Mouse (Mus musculus): ENCODE measurements at regions not wholly inside any gene's neighbourhood (a gene's known extent, or its start where the extent isn't known, plus 50 kb on each side); places are given as distances from the start of the nearest gene placed in this dataset.

DNA sequence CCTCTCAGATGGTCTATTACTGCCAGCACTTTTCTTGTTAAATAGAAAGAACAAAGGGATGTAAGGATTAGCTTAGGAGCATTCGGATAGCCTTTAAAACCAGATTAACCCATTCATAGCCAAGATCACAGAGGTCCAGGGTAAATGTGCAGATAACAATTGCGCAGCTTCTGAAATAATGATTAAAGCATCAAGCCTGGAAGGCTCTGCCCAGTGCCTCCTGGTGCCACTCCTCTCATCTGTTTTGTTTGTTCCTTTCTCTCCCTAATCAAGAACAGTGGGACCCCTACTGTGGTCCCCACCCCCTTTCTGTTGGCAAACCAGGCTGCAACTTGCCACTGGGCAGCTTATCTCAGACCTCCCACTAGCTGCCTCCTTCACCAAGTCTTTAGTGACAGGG lies 131.8 kb upstream of the Egln3 start:
- no peaks in the 10 kb centered on the region for H3K36me3 ChIP-seq
- H3K9me3 ChIP-seq = no peaks in the 10 kb centered on the region
- no peak overlapping the region for H3K27ac ChIP-seq
- no peak overlapping the region for H3K4me3 ChIP-seq
- no peak overlapping the region for H3K9ac ChIP-seq
- no peak overlapping the region for H3K4me2 ChIP-seq
- 41% methylated on average over 2 of the region's 2 CpGs for WGBS
- 0 out of 2 replicates have a peak, but pooled peaks cover 3% of the 10 kb centered on the region for H3K4me1 ChIP-seq
- no peak for ATAC-seq (ENCODE audit: borderline replicate concordance, extremely low read depth, low FRiP score, low TSS enrichment)
- no peaks in the 10 kb centered on the region for H3K27me3 ChIP-seq

DNA sequence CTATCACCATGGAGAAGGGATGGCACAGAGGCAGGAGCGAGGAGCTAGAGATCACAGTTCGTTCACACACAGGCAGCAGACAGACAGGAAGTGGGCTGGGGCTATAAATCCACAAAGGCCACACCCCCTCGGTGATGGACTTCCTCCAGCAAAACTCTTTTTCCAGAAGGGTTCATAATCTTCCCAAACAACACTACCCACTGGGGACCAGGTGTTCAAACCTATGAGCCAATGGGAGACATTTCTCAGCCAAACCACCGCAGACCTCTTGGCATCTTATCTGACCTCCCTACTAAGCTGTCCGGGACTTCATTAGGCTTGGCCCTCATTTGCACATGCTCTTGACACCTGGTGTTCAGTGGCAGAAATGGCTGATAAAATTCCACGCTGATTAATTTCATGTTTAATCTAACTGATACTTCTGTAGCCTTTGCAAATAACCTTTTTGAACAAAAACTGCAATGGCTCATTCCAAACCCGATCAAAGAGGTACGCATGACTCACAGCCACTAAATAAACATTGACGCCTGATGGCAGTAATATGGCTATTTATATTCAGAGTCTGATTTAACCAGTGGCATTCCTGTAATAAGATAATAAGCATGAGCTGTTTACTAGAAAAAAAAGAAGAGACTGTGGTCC lies 131.0 kb upstream of the Egln3 start:
- no peaks in the 10 kb centered on the region for H3K9me3 ChIP-seq
- WGBS = 47% methylated on average over 9 of the region's 9 CpGs
- H3K27ac ChIP-seq = no peak overlapping the region
- no peaks in the 10 kb centered on the region for H3K36me3 ChIP-seq
- 0 out of 2 replicates have a peak, but pooled peaks cover 3% of the 10 kb centered on the region for H3K4me1 ChIP-seq
- H3K9ac ChIP-seq = no peak overlapping the region
- no peak overlapping the region for H3K4me3 ChIP-seq
- no peak for ATAC-seq (ENCODE audit: borderline replicate concordance, extremely low read depth, low FRiP score, low TSS enrichment)
- no peaks in the 10 kb centered on the region for H3K27me3 ChIP-seq
- H3K4me2 ChIP-seq = no peak overlapping the region

DNA sequence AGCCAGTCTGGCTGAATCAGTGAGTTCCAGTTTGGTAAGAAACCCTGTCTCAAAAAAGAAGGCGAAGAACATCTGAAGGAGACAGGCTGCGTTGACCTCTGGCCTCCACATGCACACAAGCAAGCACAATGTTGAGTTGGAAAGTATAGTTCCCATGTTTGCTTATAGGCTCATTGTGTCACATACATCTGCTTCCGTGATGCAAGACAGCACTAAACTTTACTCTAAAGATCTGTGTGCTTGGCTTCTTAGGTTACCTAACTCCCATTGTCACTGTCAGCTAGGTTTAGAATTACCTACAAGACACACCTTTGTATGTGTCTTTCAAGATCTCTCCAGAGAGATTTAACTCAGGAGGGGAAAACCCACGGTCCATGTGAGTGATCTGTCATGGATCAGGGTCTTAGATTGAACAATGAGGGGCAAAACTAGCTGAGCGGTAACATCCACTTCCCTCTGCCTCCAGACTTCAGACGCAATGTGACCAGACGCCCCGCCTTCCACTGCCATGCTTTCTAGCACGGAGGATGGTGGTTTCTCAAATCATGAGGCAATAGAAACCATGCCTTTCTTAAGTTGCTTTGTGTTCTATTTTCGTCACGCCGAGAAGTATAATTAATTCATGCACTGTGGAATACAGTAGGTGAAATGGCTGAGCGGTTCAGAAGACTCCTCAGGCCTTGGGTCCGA lies 130.1 kb upstream of the Egln3 start:
- H3K9me3 ChIP-seq = no peaks in the 10 kb centered on the region
- no peak overlapping the region for H3K9ac ChIP-seq
- no peaks in the 10 kb centered on the region for H3K36me3 ChIP-seq
- no peak overlapping the region for H3K27ac ChIP-seq
- H3K4me2 ChIP-seq = no peak overlapping the region
- ATAC-seq (ENCODE audit: borderline replicate concordance, extremely low read depth, low FRiP score, low TSS enrichment) = no peak
- 0 out of 2 replicates have a peak, but pooled peaks cover 3% of the 10 kb centered on the region for H3K4me1 ChIP-seq
- no peak overlapping the region for H3K4me3 ChIP-seq
- no peaks in the 10 kb centered on the region for H3K27me3 ChIP-seq
- 88% methylated on average over 14 of the region's 14 CpGs for WGBS

DNA sequence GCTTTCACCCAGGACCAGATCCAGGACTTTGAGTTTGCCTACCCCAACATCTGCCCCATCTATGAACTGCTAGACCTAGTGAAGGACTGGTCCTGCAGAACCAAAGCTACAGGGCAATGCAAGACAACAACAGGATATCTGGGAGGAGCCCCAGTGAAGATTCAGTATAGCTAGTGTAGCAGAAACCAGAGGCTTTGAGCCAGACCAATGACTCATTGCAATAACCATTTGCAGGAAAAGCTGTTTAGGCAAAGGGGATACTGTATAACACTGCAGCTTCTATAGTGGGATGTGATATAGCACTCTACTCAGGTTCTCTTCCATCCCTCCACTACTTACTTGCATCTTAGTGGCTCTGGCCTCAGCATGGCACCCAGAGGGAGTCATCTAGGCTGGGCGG lies 123.8 kb upstream of the Egln3 start:
- H3K4me3 ChIP-seq = no peak overlapping the region
- no peak for ATAC-seq (ENCODE audit: borderline replicate concordance, extremely low read depth, low FRiP score, low TSS enrichment)
- 50% methylated on average over 1 of the region's 1 CpGs for WGBS
- H3K4me1 ChIP-seq = no peaks in the 10 kb centered on the region
- H3K4me2 ChIP-seq = no peak overlapping the region
- no peaks in the 10 kb centered on the region for H3K36me3 ChIP-seq
- no peak overlapping the region for H3K27ac ChIP-seq
- no peak overlapping the region for H3K9ac ChIP-seq
- no peaks in the 10 kb centered on the region for H3K9me3 ChIP-seq
- no peaks in the 10 kb centered on the region for H3K27me3 ChIP-seq

DNA sequence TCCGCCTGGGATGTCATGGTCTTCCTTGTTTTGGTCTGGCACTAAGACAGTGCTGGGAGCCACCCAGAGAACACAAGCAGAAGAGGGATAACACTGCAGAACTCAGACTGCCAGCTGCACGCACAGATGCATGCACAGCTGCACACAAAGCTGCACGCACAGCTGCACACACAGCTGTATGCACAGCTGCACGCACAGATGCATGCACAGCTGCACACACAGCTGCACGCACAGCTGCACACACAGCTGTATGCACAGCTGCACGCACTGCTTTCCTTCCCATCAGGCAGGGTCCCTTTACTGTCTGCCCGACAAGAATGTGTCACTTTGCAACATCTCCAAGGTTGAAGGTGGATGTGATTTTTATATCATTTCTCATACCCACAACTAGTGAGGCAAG lies 122.9 kb upstream of the Egln3 start:
- Histone ChIP-seq H3K4me2 (no peak overlapping the region), H3K9me3 (no peaks in the 10 kb centered on the region), H3K9ac (no peak overlapping the region), H3K27ac (no peak overlapping the region), H3K4me3 (no peak overlapping the region), H3K27me3 (no peaks in the 10 kb centered on the region), H3K36me3 (no peaks in the 10 kb centered on the region), H3K4me1 (no peaks in the 10 kb centered on the region)
- no peak for ATAC-seq (ENCODE audit: borderline replicate concordance, extremely low read depth, low FRiP score, low TSS enrichment)
- WGBS = 82% methylated on average over 7 of the region's 7 CpGs

DNA sequence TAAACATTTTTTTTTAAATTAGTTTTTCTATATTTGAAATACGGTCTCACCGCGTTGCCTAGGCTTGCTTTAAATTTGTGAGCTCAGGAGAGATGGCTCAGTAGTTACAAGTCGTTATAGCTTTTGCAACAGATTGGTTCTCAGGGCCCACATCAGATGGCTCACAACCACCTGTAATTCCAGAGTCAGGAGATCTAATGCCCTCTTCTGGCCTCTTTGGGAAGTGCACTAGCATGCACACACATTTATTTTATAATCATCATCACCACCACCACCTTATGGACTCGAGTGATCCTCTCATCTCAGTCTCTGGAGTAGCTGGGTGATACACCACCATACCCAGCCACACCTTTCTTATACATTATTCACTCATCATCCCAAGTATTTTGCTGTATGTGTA lies 116.9 kb upstream of the Egln3 start:
- ATAC-seq (ENCODE audit: borderline replicate concordance, extremely low read depth, low FRiP score, low TSS enrichment) = no peak
- Histone ChIP-seq H3K4me3 (no peak overlapping the region), H3K36me3 (no peaks in the 10 kb centered on the region), H3K9me3 (peaks cover 6% of the 10 kb centered on the region; the same call in 1 of the 2 replicates), H3K4me2 (no peak overlapping the region), H3K9ac (no peak overlapping the region), H3K27ac (no peak overlapping the region), H3K27me3 (0 out of 2 replicates have a peak, but pooled peaks cover 4% of the 10 kb centered on the region), H3K4me1 (peaks cover 7% of the 10 kb centered on the region; the same call in 1 of the 2 replicates)
- 88% methylated on average over 5 of the region's 5 CpGs for WGBS

DNA sequence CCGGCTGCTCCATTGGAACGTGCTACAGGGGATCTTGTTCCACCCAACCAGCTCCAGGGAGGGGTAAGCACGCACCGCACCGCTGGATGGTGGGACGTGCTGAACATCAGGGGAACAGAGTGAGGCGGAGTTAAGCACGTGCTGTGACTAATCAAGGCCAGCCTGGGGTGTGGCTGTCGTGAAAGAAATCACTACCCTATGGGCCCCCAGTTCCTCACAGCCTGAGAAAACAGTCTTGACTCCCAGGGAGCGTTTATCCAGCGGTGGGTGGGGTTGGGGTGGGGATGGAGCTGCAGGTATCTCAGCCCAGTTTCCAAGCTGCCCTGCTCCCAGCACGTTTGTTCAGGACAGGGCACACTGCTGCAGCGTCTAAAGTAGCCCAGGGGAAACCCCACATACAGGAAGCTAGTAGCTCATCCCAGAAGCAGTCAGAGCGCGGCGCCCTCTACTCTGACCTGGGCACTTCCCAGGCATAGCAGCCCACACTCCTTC lies 113.4 kb upstream of the Egln3 start:
- H3K27ac ChIP-seq = no peak overlapping the region
- ATAC-seq (ENCODE audit: borderline replicate concordance, extremely low read depth, low FRiP score, low TSS enrichment) = peak; percentile 88
- H3K4me1 ChIP-seq = peaks cover 17% of the 10 kb centered on the region

DNA sequence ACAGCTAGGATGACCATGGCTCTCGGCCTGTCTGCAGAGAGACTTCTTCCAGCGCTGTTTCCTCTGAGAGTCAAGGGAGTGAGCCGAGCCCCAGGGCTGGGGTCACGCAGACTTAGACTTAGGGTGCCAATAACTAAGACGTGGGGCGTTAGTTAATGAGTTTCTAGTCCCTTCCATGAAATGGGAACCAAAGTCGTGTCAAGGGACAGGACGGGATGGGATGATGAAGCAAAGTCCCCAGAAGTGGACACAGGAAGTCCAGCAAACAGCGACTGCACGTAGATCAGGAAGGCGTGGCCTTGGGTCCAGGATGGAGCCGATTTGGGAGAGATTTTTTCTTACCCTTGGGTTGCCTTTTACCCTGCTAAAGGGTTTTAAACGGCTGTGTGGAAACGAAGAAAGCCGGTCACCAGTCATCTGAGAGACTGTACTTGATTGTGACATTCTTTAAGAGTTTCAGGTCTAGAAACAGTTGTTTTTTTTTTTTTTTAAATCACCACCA lies 112.5 kb upstream of the Egln3 start:
- Histone ChIP-seq H3K4me1 (peaks cover 17% of the 10 kb centered on the region), H3K27ac (no peak overlapping the region), H3K9me3 (peaks cover 5% of the 10 kb centered on the region; the same call in 1 of the 2 replicates), H3K36me3 (no peaks in the 10 kb centered on the region), H3K4me2 (no peak overlapping the region), H3K9ac (no peak overlapping the region), H3K27me3 (peaks cover 12% of the 10 kb centered on the region; the same call in 1 of the 2 replicates), H3K4me3 (no peak overlapping the region)
- ATAC-seq (ENCODE audit: borderline replicate concordance, extremely low read depth, low FRiP score, low TSS enrichment) = no peak
- 52% methylated on average over 15 of the region's 15 CpGs for WGBS

More for the DNA sequence above, 113.4 kb upstream of the Egln3 start:
- Histone ChIP-seq H3K36me3 (no peaks in the 10 kb centered on the region), H3K9ac (no peak overlapping the region), H3K27me3 (peaks cover 12% of the 10 kb centered on the region; the same call in 1 of the 2 replicates), H3K4me3 (peak overlapping the region; percentile 4; the same call in 1 of the 2 replicates), H3K4me2 (peak overlapping the region; percentile 54), H3K9me3 (peaks cover 6% of the 10 kb centered on the region; the same call in 1 of the 2 replicates)
- 4% methylated on average over 16 of the region's 16 CpGs for WGBS

DNA sequence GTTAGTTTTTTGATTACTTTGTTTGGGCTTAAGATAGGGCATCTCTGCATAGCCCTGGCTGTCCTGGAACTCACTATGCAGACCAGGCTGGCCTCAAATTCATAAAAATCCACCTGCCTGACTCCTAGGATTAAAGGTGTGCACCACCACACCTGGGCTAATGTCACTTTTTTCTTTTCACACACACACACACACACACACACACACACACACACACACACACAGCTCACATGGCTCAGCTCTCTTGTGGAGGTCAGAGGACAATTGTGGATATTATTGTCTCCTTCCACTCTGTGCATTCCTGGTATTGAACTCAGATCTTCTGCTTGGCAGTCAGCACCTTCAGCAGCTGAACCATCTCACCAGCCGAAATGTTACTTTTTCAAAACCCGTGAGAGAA lies 110.5 kb upstream of the Egln3 start:
- no peak for ATAC-seq (ENCODE audit: borderline replicate concordance, extremely low read depth, low FRiP score, low TSS enrichment)
- no peak overlapping the region for H3K9ac ChIP-seq
- WGBS = 61% methylated on average over 2 of the region's 2 CpGs
- H3K4me3 ChIP-seq = no peak overlapping the region
- H3K36me3 ChIP-seq = no peaks in the 10 kb centered on the region
- no peaks in the 10 kb centered on the region for H3K9me3 ChIP-seq
- peaks cover 12% of the 10 kb centered on the region; the same call in 1 of the 2 replicates for H3K27me3 ChIP-seq
- H3K4me1 ChIP-seq = peaks cover 17% of the 10 kb centered on the region
- H3K4me2 ChIP-seq = no peak overlapping the region
- H3K27ac ChIP-seq = no peak overlapping the region

DNA sequence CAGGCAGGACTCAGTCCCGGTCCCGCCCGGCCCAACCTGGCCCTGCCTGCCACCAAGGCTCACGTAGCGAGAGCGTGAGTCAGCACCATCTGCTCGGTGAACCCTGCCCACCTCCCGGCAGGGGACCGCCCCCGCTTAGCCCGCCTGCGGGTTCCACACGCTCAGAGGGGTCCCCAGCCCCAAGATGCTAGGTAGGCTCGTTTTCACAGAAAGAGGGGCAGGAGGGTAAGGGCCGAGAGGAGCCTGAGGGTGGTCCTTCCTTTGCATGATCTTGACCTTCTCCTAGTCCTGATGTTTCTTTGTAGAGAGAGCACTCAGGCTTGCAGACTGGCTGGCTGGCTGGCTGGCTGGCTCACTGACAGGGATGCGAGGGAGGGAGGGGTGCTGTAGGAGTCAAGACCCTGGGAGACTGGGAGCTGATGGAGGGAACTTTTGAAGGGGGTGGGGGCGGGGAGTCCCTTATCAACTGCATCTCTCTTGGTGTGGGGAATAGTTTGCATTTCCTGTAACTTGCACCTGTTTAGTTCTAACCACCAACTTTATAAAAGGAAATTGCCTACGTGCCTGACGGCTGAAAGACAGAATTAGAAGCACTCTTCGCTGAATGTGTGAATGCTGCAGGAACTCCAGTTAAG lies 109.7 kb upstream of the Egln3 start:
- Histone ChIP-seq H3K9me3 (no peaks in the 10 kb centered on the region), H3K4me3 (peak overlapping the region; percentile 33), H3K9ac (peak overlapping the region; percentile 34), H3K27ac (no peak overlapping the region), H3K4me1 (peaks cover 17% of the 10 kb centered on the region), H3K27me3 (peaks cover 12% of the 10 kb centered on the region; the same call in 1 of the 2 replicates), H3K4me2 (peak overlapping the region; percentile 81), H3K36me3 (no peaks in the 10 kb centered on the region)
- WGBS = 1% methylated on average over 20 of the region's 20 CpGs
- peak; percentile 68 for ATAC-seq (ENCODE audit: borderline replicate concordance, extremely low read depth, low FRiP score, low TSS enrichment)

DNA sequence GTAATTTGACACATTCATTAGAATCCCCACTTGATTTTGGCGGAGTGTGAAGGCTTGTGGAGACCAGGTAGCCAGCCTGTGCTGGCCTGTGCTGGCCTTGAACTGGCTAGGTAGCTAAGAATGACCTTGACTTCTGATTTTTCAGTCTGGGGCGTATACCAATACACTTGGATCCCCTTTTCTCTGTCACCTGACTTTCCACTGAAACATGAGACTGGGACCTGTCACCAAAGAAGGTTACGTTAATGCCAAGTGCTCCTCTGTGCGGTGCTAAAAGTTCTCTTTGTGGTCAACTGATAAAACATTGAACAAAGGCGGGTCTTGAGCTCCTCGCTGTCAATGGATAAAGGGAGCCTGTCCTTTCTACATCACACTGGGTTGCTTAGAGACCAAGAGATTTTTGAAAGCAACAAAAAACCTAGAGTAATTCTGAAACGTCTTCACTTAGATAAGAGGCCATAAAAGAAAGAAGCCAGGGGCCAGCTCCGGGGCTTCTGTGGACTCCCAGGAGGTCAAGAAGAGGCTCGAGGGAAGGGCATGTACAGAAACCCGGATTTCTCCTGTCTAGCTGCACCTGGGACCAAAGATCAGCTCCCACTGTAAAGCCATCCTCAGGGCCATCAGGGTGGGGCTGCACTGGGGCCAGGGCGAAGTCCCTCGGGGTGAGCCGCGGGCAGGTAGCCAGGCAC lies 109.0 kb upstream of the Egln3 start:
- Histone ChIP-seq H3K9ac (peak overlapping the region; percentile 34), H3K9me3 (no peaks in the 10 kb centered on the region), H3K4me1 (peaks cover 17% of the 10 kb centered on the region), H3K36me3 (no peaks in the 10 kb centered on the region), H3K27me3 (peaks cover 12% of the 10 kb centered on the region; the same call in 1 of the 2 replicates), H3K4me2 (peak overlapping the region; percentile 81), H3K4me3 (peak overlapping the region; percentile 33), H3K27ac (no peak overlapping the region)
- ATAC-seq (ENCODE audit: borderline replicate concordance, extremely low read depth, low FRiP score, low TSS enrichment) = no peak
- 23% methylated on average over 14 of the region's 14 CpGs for WGBS

All from lung, embryonic 15.5 days (tissue).